Mouse (Mus musculus): ENCODE results near the gene Sema5a.

GRCm38 (mm10) chr15:32329670-32330330, 85.2 kb downstream of the Sema5a start:
- TF ChIP-seq POLR2A (IDR thresholded peaks at IDR 0.05; ENCODE audit: borderline replicate concordance, extremely low read depth, insufficient read depth, insufficient read length, poor library complexity, severe bottlenecking) (no peak), CTCF (IDR thresholded peaks at IDR 0.05; ENCODE audit: borderline replicate concordance, extremely low read depth, insufficient read depth, insufficient read length) (no peak)

All from brain, embryonic 14.5 days (tissue).